Mouse (Mus musculus): ENCODE results near the gene Tmprss9.

Gene Tmprss9

GRCm38 (mm10) chr10:80871581-80871980 lies at the start of gene Tmprss9:
Gene Tmprss9 (plus strand): TSS chr10:80871848.
- no peak for DNase-seq (ENCODE audit: inconsistent age in 2 of 2, low spot score in 1 of 2)

GRCm38 (mm10) chr10:80821991-80822390 lies 49.7 kb upstream of the Tmprss9 start:
- DNase-seq (ENCODE audit: inconsistent age in 2 of 2, low spot score in 1 of 2), result peak in 1 of 2 experiments; percentile 70

- DNase-seq (ENCODE audit: inconsistent age in 2 of 2, low spot score in 1 of 2), result no peak
These were observed 49.1 kb upstream of the Tmprss9 start for GRCm38 (mm10) chr10:80822528-80822927.

- DNase-seq (ENCODE audit: inconsistent age in 2 of 2, low spot score in 1 of 2), result no peak
These were observed 48.3 kb upstream of the Tmprss9 start for GRCm38 (mm10) chr10:80823316-80823715.

- DNase-seq (ENCODE audit: inconsistent age in 2 of 2, low spot score in 1 of 2), result no peak
These were observed 47.6 kb upstream of the Tmprss9 start for GRCm38 (mm10) chr10:80823847-80824643.

- no peak for DNase-seq (ENCODE audit: inconsistent age in 2 of 2, low spot score in 1 of 2)
These were observed 46.8 kb upstream of the Tmprss9 start for GRCm38 (mm10) chr10:80824827-80825226.

- DNase-seq (ENCODE audit: inconsistent age in 2 of 2, low spot score in 1 of 2), result peak; percentile 99 to 100
These were observed 45.2 kb upstream of the Tmprss9 start, which contains the start of gene Oaz1 for GRCm38 (mm10) chr10:80826151-80827062. Gene Oaz1 (plus strand): TSS chr10:80826656.

- DNase-seq (ENCODE audit: inconsistent age in 2 of 2, low spot score in 1 of 2), result peak in 1 of 2 experiments; percentile 56
These were observed 44.4 kb upstream of the Tmprss9 start for GRCm38 (mm10) chr10:80827063-80827869.

- DNase-seq (ENCODE audit: inconsistent age in 2 of 2, low spot score in 1 of 2), result peak in 1 of 2 experiments; percentile 63
These were observed 43.7 kb upstream of the Tmprss9 start for GRCm38 (mm10) chr10:80827870-80828420.

GRCm38 (mm10) chr10:80828587-80828986 lies 43.1 kb upstream of the Tmprss9 start:
- peak in 1 of 2 experiments; percentile 49 for DNase-seq (ENCODE audit: inconsistent age in 2 of 2, low spot score in 1 of 2)

GRCm38 (mm10) chr10:80829359-80830278 lies 42.0 kb upstream of the Tmprss9 start:
- DNase-seq (ENCODE audit: inconsistent age in 2 of 2, low spot score in 1 of 2), result peak in 1 of 2 experiments; percentile 47

- peak; percentile 73 to 85 for DNase-seq (ENCODE audit: inconsistent age in 2 of 2, low spot score in 1 of 2)
These were observed 40.5 kb upstream of the Tmprss9 start for GRCm38 (mm10) chr10:80831136-80831535.

GRCm38 (mm10) chr10:80832818-80833217 lies 38.8 kb upstream of the Tmprss9 start:
- no peak for DNase-seq (ENCODE audit: inconsistent age in 2 of 2, low spot score in 1 of 2)

GRCm38 (mm10) chr10:80835617-80836016 lies 36.0 kb upstream of the Tmprss9 start:
- DNase-seq (ENCODE audit: inconsistent age in 2 of 2, low spot score in 1 of 2), result no peak

- DNase-seq (ENCODE audit: inconsistent age in 2 of 2, low spot score in 1 of 2), result peak; percentile 29 to 52
These were observed 34.7 kb upstream of the Tmprss9 start for GRCm38 (mm10) chr10:80836949-80837379.

- peak; percentile 55 to 81 for DNase-seq (ENCODE audit: inconsistent age in 2 of 2, low spot score in 1 of 2)
These were observed 33.8 kb upstream of the Tmprss9 start for GRCm38 (mm10) chr10:80837827-80838226.

GRCm38 (mm10) chr10:80838346-80838912 lies 33.2 kb upstream of the Tmprss9 start:
- peak; percentile 82 to 90 for DNase-seq (ENCODE audit: inconsistent age in 2 of 2, low spot score in 1 of 2)

- peak; percentile 51 to 68 for DNase-seq (ENCODE audit: inconsistent age in 2 of 2, low spot score in 1 of 2)
These were observed 31.8 kb upstream of the Tmprss9 start for GRCm38 (mm10) chr10:80839848-80840247.

- no peak for DNase-seq (ENCODE audit: inconsistent age in 2 of 2, low spot score in 1 of 2)
These were observed 30.0 kb upstream of the Tmprss9 start for GRCm38 (mm10) chr10:80841685-80842084.
